In genomic region chr4:156203001-156203412, GRCm38 (mm10) we compare ENCODE assay signal across 8 mouse cellular contexts. TPM values are rescaled to one million over a fixed set of nuclear protein-coding genes. Genes with fewer than 3 reads are reported as not detected.
DNase-seq lines count a peak whose midpoint lies in the region; ATAC-seq lines count a peak whose summit lies in the region.

AW011738 (plus strand) TSS chr4:156203304.

- peak; percentile 65 for ATAC-seq in intestine, embryonic 14.5 days (replicated peaks; ENCODE audit: low FRiP score, low TSS enrichment, low read depth)
- ATAC-seq in midbrain, embryonic 15.5 days (replicated peaks): peak; percentile 67

- H3K27me3 ChIP-seq in intestine, embryonic 14.5 days (replicated peaks; ENCODE audit: control insufficient read depth, insufficient read depth, low read length): peaks cover 34% of the 10 kb centered on the region
- no peaks in the 10 kb centered on the region; the same call in 1 of the 2 replicates for H3K27me3 ChIP-seq in midbrain, embryonic 15.5 days (replicated peaks)
- no peaks in the 10 kb centered on the region for H3K27me3 ChIP-seq in splenic B cell, adult 2 months (ENCODE audit: control insufficient read depth, insufficient read depth, low read length, poor library complexity, severe bottlenecking)

- H3K9me3 ChIP-seq in intestine, embryonic 14.5 days (ENCODE audit: control insufficient read depth, low read length): no peaks in the 10 kb centered on the region
- no peaks in the 10 kb centered on the region for H3K9me3 ChIP-seq in midbrain, embryonic 15.5 days

- intact Hi-C loops in gastrocnemius, postnatal 36 days (cut with DNase I): loop anchor here (2.0 kb wide), 1 partner anchor 32 kb away; the partner anchor contains the start of gene Plekhn1

- peaks cover 9% of the 10 kb centered on the region for H3K4me1 ChIP-seq in intestine, embryonic 14.5 days (replicated peaks; ENCODE audit: control insufficient read depth, insufficient read depth, low read length)
- H3K4me1 ChIP-seq in midbrain, embryonic 15.5 days: peaks cover 19% of the 10 kb centered on the region

- peak; percentile 87 for DNase-seq in A20 (ENCODE audit: low read depth, low spot score)
- DNase-seq in adrenal gland, adult (ENCODE audit: inconsistent age in 2 of 2, low spot score in 1 of 2): peak; percentile 81 to 84
- DNase-seq in embryo, embryonic 10.5 days (ENCODE audit: low spot score): peak; percentile 85
- DNase-seq in gastrocnemius, postnatal 36 days: peak; percentile 44 to 66
- DNase-seq in intestine, embryonic 14.5 days (ENCODE audit: low spot score): peak; percentile 74
- DNase-seq in liver: peak; percentile 82
- DNase-seq in splenic B cell, adult 2 months (ENCODE audit: low read depth, low spot score): peak; percentile 85

- H3K36me3 ChIP-seq in intestine, embryonic 14.5 days (ENCODE audit: control insufficient read depth, insufficient read depth, low read length): no peaks in the 10 kb centered on the region
- no peaks in the 10 kb centered on the region for H3K36me3 ChIP-seq in midbrain, embryonic 15.5 days (replicated peaks)
- H3K36me3 ChIP-seq in splenic B cell, adult 2 months (ENCODE audit: control insufficient read depth, insufficient read depth, low read length, poor library complexity, severe bottlenecking): no peaks in the 10 kb centered on the region

- WGBS in intestine, embryonic 14.5 days: 1% methylated on average over 34 of the region's 39 CpGs
- WGBS in midbrain, embryonic 15.5 days: under 1% methylated on average over 39 of the region's 39 CpGs

- 0 out of 2 replicates have a peak within 1 kb of the TSS, but pooled peaks have one; percentile 22 for H3K27ac ChIP-seq in intestine, embryonic 14.5 days (ENCODE audit: low read depth)
- peak within 1 kb of the TSS; percentile 72 for H3K27ac ChIP-seq in midbrain, embryonic 15.5 days

- peak within 1 kb of the TSS; percentile 59 for H3K4me3 ChIP-seq in intestine, embryonic 14.5 days (ENCODE audit: low read depth, low read length)
- peak within 1 kb of the TSS; percentile 50 for H3K4me3 ChIP-seq in midbrain, embryonic 15.5 days

- peak within 1 kb of the TSS; percentile 54 for H3K9ac ChIP-seq in intestine, embryonic 14.5 days (ENCODE audit: low read length)
- H3K9ac ChIP-seq in midbrain, embryonic 15.5 days: peak within 1 kb of the TSS; percentile 49

- peak within 1 kb of the TSS; percentile 69 for H3K4me2 ChIP-seq in intestine, embryonic 14.5 days (ENCODE audit: low read length)
- H3K4me2 ChIP-seq in midbrain, embryonic 15.5 days: peak within 1 kb of the TSS; percentile 91

RNA-seq across cellular contexts. Expression of gene AW011738, which starts in this region (rescaled TPM):
- 1 to 10 TPM; 2.8 to 4.4 TPM for total RNA-seq in gastrocnemius, postnatal 36 days (2021)
- polyA plus RNA-seq in intestine, embryonic 14.5 days (2014; fragmentation: Nextera tagmentation; extraction: Ambion mirVana): 0.69 and 1.1 TPM in 2 replicates
- polyA plus RNA-seq in midbrain, embryonic 15.5 days (2015; fragmentation: Nextera tagmentation; extraction: Ambion mirVana): 4.0 and 4.9 TPM in 2 replicates

Comparison
In these comparisons a context has a peak if more than half of its experiments do, and no peak if none do; other contexts are left out.
1. Peak in every context shown above with its lines: DNase-seq, ATAC-seq, H3K4me3 ChIP-seq and H3K27ac ChIP-seq.